Mouse (Mus musculus) intestine, postnatal 0 days (tissue): ENCODE measurements around the gene Tomm40. TPM values are rescaled to one million over a fixed set of nuclear protein-coding genes. Genes with fewer than 3 reads are reported as not detected.

ENCODE experiments used
- ATAC-seq: fragments of 200-750 bp; cut with Nextera tagmentation; 2 replicates; pipeline ENCODE4 v1.8.0; 2017; ENCODE audit warnings: mild to moderate bottlenecking, moderate TSS enrichment, moderate library complexity
- H3K27ac ChIP-seq: fragments of 300-500 bp; sonication (generic); 2 replicates; pipeline ENCODE4 v1.5.1; 2014; ENCODE audit warnings: mild to moderate bottlenecking, low read depth, low read length, moderate library complexity
- H3K27me3 ChIP-seq: fragments of 300-500 bp; sonication (generic); replicated peaks from 2 replicates; pipeline ENCODE4 v1.6.1; 2014; ENCODE audit warnings: low read length, mixed read lengths; ENCODE audit not compliant: control insufficient read depth, insufficient read depth
- H3K36me3 ChIP-seq: fragments of 300-500 bp; sonication (generic); 2 replicates; pipeline ENCODE4 v1.6.1; 2014; ENCODE audit warnings: mild to moderate bottlenecking, moderate library complexity; ENCODE audit not compliant: control insufficient read depth, insufficient read depth
- H3K4me1 ChIP-seq: fragments of 300-500 bp; sonication (generic); replicated peaks from 2 replicates; pipeline ENCODE4 v1.6.1; 2014; ENCODE audit warnings: antibody characterized with exemption, low read length, mixed read lengths; ENCODE audit not compliant: control insufficient read depth, insufficient read depth
- H3K4me2 ChIP-seq: fragments of 300-500 bp; sonication (generic); replicated peaks from 2 replicates; pipeline ENCODE4 v1.6.1; 2014; ENCODE audit warnings: low read depth, mild to moderate bottlenecking, moderate library complexity
- H3K4me3 ChIP-seq: fragments of 300-500 bp; sonication (generic); 2 replicates; pipeline ENCODE4 v1.5.1; 2014; ENCODE audit warnings: low read depth, low read length
- H3K9ac ChIP-seq: fragments of 300-500 bp; sonication (generic); 2 replicates; pipeline ENCODE4 v1.6.1; 2014; ENCODE audit warnings: mild to moderate bottlenecking, low read depth, low read length
- H3K9me3 ChIP-seq: fragments of 300-500 bp; sonication (generic); 2 replicates; pipeline ENCODE4 v1.6.1; 2016; ENCODE audit warnings: mixed run types; ENCODE audit not compliant: control insufficient read depth
- CTCF ChIP-seq: sonication (generic); IDR thresholded peaks from 2 replicates; pipeline ENCODE4 v1.5.1; 2016; ENCODE audit warnings: low read depth, mild to moderate bottlenecking, control low read depth, antibody characterized with exemption, moderate library complexity
- WGBS: fragments of 180-500 bp; shearing (Covaris S2); extraction: QIAGEN DNeasy Blood & Tissue Kit; methylation state at CpG from one replicate; pipeline ENCODE4 v1.1.7; 2014; 5-methylcytosine and 5-hydroxymethylcytosine counted together
- polyA plus RNA-seq: library from polyadenylated mRNA; unstranded; fragments of >200 nt; fragmentation: Nextera tagmentation; extraction: Ambion mirVana; gene quantifications from 2 replicates; pipeline ENCODE4 v1.2.1, GENCODE M21; 2015

Gene Tomm40
- polyA plus RNA-seq, 1 experiment from 2014 or later = 85.5 TPM

GRCm38 (mm10) chr7:19694336-19695212 is 20.7 kb downstream of the Tomm40 start:
- no peak overlapping the region for H3K4me2 ChIP-seq
- no peaks in the 10 kb centered on the region for H3K36me3 ChIP-seq
- H3K4me3 ChIP-seq = no peak overlapping the region
- no peak for TF ChIP-seq CTCF
- no peaks in the 10 kb centered on the region for H3K9me3 ChIP-seq
- H3K27me3 ChIP-seq = no peaks in the 10 kb centered on the region
- H3K9ac ChIP-seq = no peak overlapping the region
- ATAC-seq = no peak
- WGBS = 45% methylated on average over 10 of the region's 10 CpGs
- H3K4me1 ChIP-seq = peaks cover 21% of the 10 kb centered on the region
- H3K27ac ChIP-seq = peak overlapping the region; percentile 46; the same call in 1 of the 2 replicates

DNA sequence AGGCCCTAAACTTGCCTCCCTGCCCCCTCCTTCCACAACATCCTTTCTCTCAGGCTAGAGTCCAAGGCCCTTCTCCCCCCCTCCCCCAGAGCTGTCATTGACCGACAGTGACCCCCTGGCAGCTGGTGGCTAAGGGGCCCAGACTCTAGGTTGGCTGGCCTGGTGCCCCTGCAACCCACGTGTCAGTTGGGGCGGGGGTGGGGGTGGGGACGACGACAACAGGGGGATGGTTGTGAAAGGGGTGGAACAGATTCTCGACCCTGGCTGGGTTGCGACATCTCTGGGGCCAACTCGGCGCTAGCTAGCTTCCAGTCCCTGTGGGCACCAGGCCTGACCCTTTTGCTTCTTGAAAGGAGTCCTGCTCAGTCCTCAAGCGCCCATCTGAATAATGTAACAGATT is 21.8 kb downstream of the Tomm40 start:
- H3K27ac ChIP-seq = peak overlapping the region; percentile 46
- H3K4me3 ChIP-seq = no peak overlapping the region
- H3K9ac ChIP-seq = no peak overlapping the region
- peak overlapping the region; percentile 17; the same call in 1 of the 2 replicates for H3K4me2 ChIP-seq
- no peak for TF ChIP-seq CTCF
- H3K4me1 ChIP-seq = peaks cover 16% of the 10 kb centered on the region; the same call in 1 of the 2 replicates
- no peaks in the 10 kb centered on the region for H3K36me3 ChIP-seq
- H3K27me3 ChIP-seq = no peaks in the 10 kb centered on the region
- peak; percentile 56 for ATAC-seq
- H3K9me3 ChIP-seq = no peaks in the 10 kb centered on the region
- WGBS = 16% methylated on average over 9 of the region's 10 CpGs

GRCm38 (mm10) chr7:19691873-19692865 is 23.1 kb downstream of the Tomm40 start, which contains the start of gene Apoc1:
TSS of gene Apoc1 (minus strand) at chr7:19692660.
- TF ChIP-seq CTCF = no peak
- Histone ChIP-seq H3K4me1 (peaks cover 16% of the 10 kb centered on the region; the same call in 1 of the 2 replicates), H3K27ac (peak within 1 kb of the TSS; percentile 46; the same call in 1 of the 2 replicates), H3K9ac (no peak within 1 kb of the TSS), H3K9me3 (no peaks in the 10 kb centered on the region), H3K4me3 (no peak within 1 kb of the TSS), H3K4me2 (peak within 1 kb of the TSS; percentile 17; the same call in 1 of the 2 replicates), H3K27me3 (no peaks in the 10 kb centered on the region), H3K36me3 (no peaks in the 10 kb centered on the region)
- no peak for ATAC-seq
- 48% methylated on average over 28 of the region's 28 CpGs for WGBS

DNA sequence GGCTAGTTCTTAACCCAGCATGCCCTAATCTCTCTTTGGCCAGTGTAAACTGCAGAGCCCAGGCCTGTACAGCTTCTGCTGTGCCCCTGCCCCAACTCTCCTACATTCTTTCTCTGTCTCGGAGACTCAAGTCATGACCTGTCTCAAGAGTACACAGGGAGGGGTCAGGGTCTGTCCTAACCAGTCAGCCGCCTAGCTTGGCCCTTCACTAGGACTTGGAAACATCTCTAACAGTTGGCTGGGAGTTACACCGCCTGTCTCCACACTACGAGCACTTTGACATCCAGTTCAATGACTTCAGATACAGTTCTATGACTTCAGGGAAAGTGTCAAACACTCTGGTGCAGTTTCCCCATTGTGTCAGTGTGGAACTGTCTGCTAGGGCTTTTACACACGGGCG is 23.8 kb downstream of the Tomm40 start:
- H3K9ac ChIP-seq = no peak overlapping the region
- 61% methylated on average over 6 of the region's 6 CpGs for WGBS
- TF ChIP-seq CTCF = no peak

DNA sequence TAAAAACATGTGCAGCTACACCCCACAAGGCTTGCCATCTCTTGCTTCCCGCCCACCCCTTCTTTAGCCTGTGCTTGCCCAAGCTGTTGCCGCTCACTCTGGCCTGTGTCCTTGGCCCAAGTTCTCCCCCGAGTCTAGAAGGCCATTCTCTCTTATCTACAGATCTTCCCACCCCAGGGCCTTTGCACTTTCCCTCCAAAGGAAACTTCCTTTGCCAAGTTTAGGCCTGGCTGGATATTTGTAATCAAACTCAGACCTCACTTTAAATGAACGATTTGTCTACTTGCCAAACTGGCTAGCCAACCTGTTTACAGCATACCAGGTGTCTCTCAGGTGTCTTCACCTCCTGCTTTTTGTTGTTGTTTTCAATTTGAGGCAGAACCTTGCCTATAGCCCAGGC is 24.4 kb downstream of the Tomm40 start:
- Histone ChIP-seq H3K9me3 (no peaks in the 10 kb centered on the region), H3K4me1 (peaks cover 16% of the 10 kb centered on the region; the same call in 1 of the 2 replicates), H3K4me2 (no peak overlapping the region), H3K36me3 (no peaks in the 10 kb centered on the region), H3K9ac (no peak overlapping the region), H3K27ac (no peak overlapping the region; the same call in 1 of the 2 replicates), H3K4me3 (no peak overlapping the region), H3K27me3 (no peaks in the 10 kb centered on the region)
- 73% methylated on average over 4 of the region's 4 CpGs for WGBS
- ATAC-seq = no peak
- TF ChIP-seq CTCF = no peak

More for the DNA sequence above, 23.8 kb downstream of the Tomm40 start:
- Histone ChIP-seq H3K9me3 (no peaks in the 10 kb centered on the region), H3K27ac (no peak overlapping the region), H3K27me3 (no peaks in the 10 kb centered on the region), H3K4me2 (no peak overlapping the region), H3K36me3 (no peaks in the 10 kb centered on the region), H3K4me3 (no peak overlapping the region), H3K4me1 (peaks cover 16% of the 10 kb centered on the region; the same call in 1 of the 2 replicates)
- ATAC-seq = no peak
